Mouse (Mus musculus) stomach, postnatal 0 days (tissue): Measurements from ENCODE around the gene Hsd17b6. TPM values are rescaled to one million over a fixed set of nuclear protein-coding genes. Genes with fewer than 3 reads are reported as not detected.

Source experiments
- ATAC-seq: fragments of 200-750 bp; cut with Nextera tagmentation; 2 replicates; pipeline ENCODE4 v1.8.0; 2017; ENCODE audit not compliant: low FRiP score, low TSS enrichment
- DNase-seq: peaks from one replicate; pipeline ENCODE4 v3.0.0-alpha.2; 2016; ENCODE audit warnings: low spot score
- H3K27ac ChIP-seq: fragments of 300-500 bp; sonication (generic); replicated peaks from 2 replicates; pipeline ENCODE4 v1.5.1; 2014; ENCODE audit warnings: mild to moderate bottlenecking, control low read depth
- H3K27me3 ChIP-seq: fragments of 300-500 bp; sonication (generic); 2 replicates; pipeline ENCODE4 v1.6.1; 2014; ENCODE audit warnings: low read length; ENCODE audit not compliant: control insufficient read depth, insufficient read depth
- H3K36me3 ChIP-seq: fragments of 300-500 bp; sonication (generic); 2 replicates; pipeline ENCODE4 v1.6.1; 2014; ENCODE audit warnings: low read length, mixed read lengths; ENCODE audit not compliant: control insufficient read depth, insufficient read depth
- H3K4me1 ChIP-seq: fragments of 300-500 bp; sonication (generic); replicated peaks from 2 replicates; pipeline ENCODE4 v1.6.1; 2014; ENCODE audit warnings: antibody characterized with exemption; ENCODE audit not compliant: control insufficient read depth, insufficient read depth
- H3K4me2 ChIP-seq: fragments of 300-500 bp; sonication (generic); replicated peaks from 2 replicates; pipeline ENCODE4 v1.6.1; 2014; ENCODE audit warnings: low read depth, mild to moderate bottlenecking, control low read depth, moderate library complexity
- H3K4me3 ChIP-seq: fragments of 300-500 bp; sonication (generic); 2 replicates; pipeline ENCODE4 v1.5.1; 2014; ENCODE audit warnings: low read depth, low read length, control low read depth
- H3K9ac ChIP-seq: fragments of 300-500 bp; sonication (generic); 2 replicates; pipeline ENCODE4 v1.6.1; 2014; ENCODE audit warnings: mild to moderate bottlenecking, low read length, control low read depth, mixed read lengths
- H3K9me3 ChIP-seq: fragments of 300-500 bp; sonication (generic); 2 replicates; pipeline ENCODE4 v1.6.1; 2016; ENCODE audit warnings: low read length; ENCODE audit not compliant: control insufficient read depth
- CTCF ChIP-seq: IDR thresholded peaks from 2 replicates; pipeline ENCODE4 v1.5.1; 2016; ENCODE audit warnings: antibody characterized with exemption, low read depth, mild to moderate bottlenecking, moderate library complexity
- EP300 ChIP-seq: optimal IDR thresholded peaks from 2 replicates; pipeline ENCODE3; 2016; ENCODE audit warnings: antibody characterized with exemption
- WGBS: fragments of 180-500 bp; shearing (Covaris S2); extraction: QIAGEN DNeasy Blood & Tissue Kit; methylation state at CpG from one replicate; pipeline ENCODE4 v1.1.7; 2014; 5-methylcytosine and 5-hydroxymethylcytosine counted together
- polyA plus RNA-seq: library from polyadenylated mRNA; unstranded; fragments of >200 nt; fragmentation: Nextera tagmentation; extraction: Ambion mirVana; gene quantifications from 2 replicates; pipeline ENCODE4 v1.2.1, GENCODE M21; 2015

Hsd17b6 gene
- polyA plus RNA-seq, 1 experiment from 2014 or later, result 5.7 TPM

DNA sequence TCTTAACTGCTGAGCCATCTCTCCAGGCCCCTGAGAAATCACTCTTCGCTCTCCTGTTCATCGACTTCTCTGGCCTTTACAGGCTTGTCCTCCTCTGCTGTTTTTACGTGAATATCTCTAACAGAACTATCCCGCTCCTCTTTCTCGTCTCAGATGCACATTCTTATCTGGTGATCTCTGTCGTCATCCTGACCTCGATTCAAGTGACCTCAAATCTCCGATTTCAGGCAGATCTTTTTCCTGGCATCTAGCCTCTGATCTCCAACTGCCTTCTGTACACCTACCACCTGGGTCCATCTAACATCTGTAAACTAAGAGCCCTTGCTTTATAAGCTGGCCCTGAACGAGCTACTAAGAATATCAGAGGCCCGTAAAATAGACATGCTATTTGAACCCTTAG is 2.5 kb downstream of the Hsd17b6 start:
- Histone ChIP-seq H3K4me1 (no peaks in the 10 kb centered on the region), H3K4me2 (no peak overlapping the region), H3K9ac (no peak overlapping the region), H3K27me3 (no peaks in the 10 kb centered on the region), H3K27ac (no peak overlapping the region), H3K4me3 (no peak overlapping the region), H3K36me3 (no peaks in the 10 kb centered on the region), H3K9me3 (no peaks in the 10 kb centered on the region)
- DNase-seq, result no peak
- no peak for TF ChIP-seq CTCF
- TF ChIP-seq EP300, result no peak
- ATAC-seq, result no peak
- WGBS, result 75% methylated on average over 10 of the region's 10 CpGs

GRCm38 (mm10) chr10:128003281-128003801 is 4.1 kb downstream of the Hsd17b6 start:
- TF ChIP-seq CTCF (no peak), EP300 (no peak)
- H3K9me3 ChIP-seq, result no peaks in the 10 kb centered on the region
- no peak overlapping the region for H3K27ac ChIP-seq

DNA sequence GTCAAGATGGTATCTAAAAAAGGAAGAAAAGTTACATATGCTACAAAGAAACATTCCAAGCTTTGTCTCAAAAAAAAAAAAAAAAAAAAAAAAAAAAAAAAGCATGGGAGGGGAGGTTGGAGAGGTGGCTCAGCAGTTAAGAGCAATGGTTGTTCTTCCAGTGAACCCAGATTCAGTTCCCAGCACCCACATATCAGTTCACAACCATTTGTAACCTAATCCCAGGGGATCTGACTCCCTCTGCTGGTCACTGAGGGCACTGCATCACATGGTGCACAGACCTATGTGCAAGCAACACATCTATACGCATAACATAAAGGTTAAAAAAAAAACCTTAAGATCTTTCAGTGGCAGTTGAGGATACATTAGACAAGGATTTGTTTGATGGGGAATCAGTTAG is 9.2 kb downstream of the Hsd17b6 start:
- no peak overlapping the region for H3K4me2 ChIP-seq
- no peak overlapping the region for H3K27ac ChIP-seq
- no peak overlapping the region for H3K9ac ChIP-seq
- DNase-seq (no peak), ATAC-seq (no peak)
- no peak overlapping the region for H3K4me3 ChIP-seq
- H3K27me3 ChIP-seq, result no peaks in the 10 kb centered on the region
- no peaks in the 10 kb centered on the region for H3K36me3 ChIP-seq
- TF ChIP-seq EP300, result no peak
- TF ChIP-seq CTCF, result peak; percentile 53
- no peaks in the 10 kb centered on the region for H3K4me1 ChIP-seq
- no peaks in the 10 kb centered on the region for H3K9me3 ChIP-seq
- WGBS, result 100% methylated on average over 1 of the region's 1 CpGs

More at GRCm38 (mm10) chr10:128003281-128003801, 4.1 kb downstream of the Hsd17b6 start:
- peak; percentile 61 for ATAC-seq
- H3K4me1 ChIP-seq, result no peaks in the 10 kb centered on the region
- no peak overlapping the region for H3K4me2 ChIP-seq
- H3K9ac ChIP-seq, result no peak overlapping the region
- WGBS, result 52% methylated on average over 3 of the region's 3 CpGs
- H3K4me3 ChIP-seq, result no peak overlapping the region
- no peaks in the 10 kb centered on the region for H3K36me3 ChIP-seq
- peak; percentile 29 for DNase-seq
- no peaks in the 10 kb centered on the region for H3K27me3 ChIP-seq

- no peak overlapping the region for H3K27ac ChIP-seq
Measured at GRCm38 (mm10) chr10:127996690-127997089, 10.7 kb downstream of the Hsd17b6 start.

DNA sequence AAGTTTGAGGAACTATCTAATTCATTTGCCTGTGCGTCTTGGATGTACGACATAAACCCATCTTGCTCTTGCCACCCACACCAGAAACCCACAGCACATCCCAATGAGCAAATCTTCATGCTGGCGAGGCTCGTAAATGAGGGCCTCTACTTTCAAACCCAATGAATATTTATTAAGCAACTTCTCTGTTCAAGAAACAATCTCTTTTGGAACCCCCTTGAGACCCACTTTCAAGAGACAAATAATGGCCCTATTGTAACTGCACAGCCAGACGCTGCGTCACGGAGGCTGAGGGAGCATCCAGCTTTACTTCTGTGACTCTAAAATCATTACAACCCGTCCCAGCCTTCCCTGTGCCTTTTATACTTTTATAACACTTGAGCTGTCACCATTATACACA is 21.8 kb downstream of the Hsd17b6 start:
- Histone ChIP-seq H3K36me3 (no peaks in the 10 kb centered on the region), H3K4me2 (no peak overlapping the region), H3K9me3 (no peaks in the 10 kb centered on the region), H3K4me3 (no peak overlapping the region), H3K9ac (no peak overlapping the region), H3K4me1 (no peaks in the 10 kb centered on the region), H3K27ac (no peak overlapping the region), H3K27me3 (no peaks in the 10 kb centered on the region)
- TF ChIP-seq EP300, result no peak
- 78% methylated on average over 8 of the region's 8 CpGs for WGBS
- ATAC-seq (no peak), DNase-seq (no peak)

More at GRCm38 (mm10) chr10:127996690-127997089, 10.7 kb downstream of the Hsd17b6 start:
- DNase-seq (no peak), ATAC-seq (no peak)
- TF ChIP-seq CTCF, result no peak
- TF ChIP-seq EP300, result no peak
- no peak overlapping the region for H3K4me3 ChIP-seq
- WGBS, result 87% methylated on average over 3 of the region's 3 CpGs
- H3K9ac ChIP-seq, result no peak overlapping the region
- no peaks in the 10 kb centered on the region for H3K36me3 ChIP-seq
- H3K4me2 ChIP-seq, result no peak overlapping the region
- no peaks in the 10 kb centered on the region for H3K9me3 ChIP-seq
- no peaks in the 10 kb centered on the region for H3K27me3 ChIP-seq
- no peaks in the 10 kb centered on the region for H3K4me1 ChIP-seq

- no peak for TF ChIP-seq CTCF
- Histone ChIP-seq H3K27ac (no peak overlapping the region), H3K36me3 (no peaks in the 10 kb centered on the region), H3K9ac (no peak overlapping the region), H3K4me1 (no peaks in the 10 kb centered on the region), H3K4me2 (no peak overlapping the region), H3K4me3 (no peak overlapping the region), H3K9me3 (no peaks in the 10 kb centered on the region), H3K27me3 (no peaks in the 10 kb centered on the region)
- DNase-seq (no peak), ATAC-seq (no peak)
- WGBS, result 72% methylated on average over 5 of the region's 5 CpGs
Measured at GRCm38 (mm10) chr10:127984650-127985049, 22.8 kb downstream of the Hsd17b6 start.
